Mouse (Mus musculus) heart, adult 2 months (tissue): ENCODE data around the gene Drosha.

Source experiments
- CTCF ChIP-seq: fragments of 200-600 bp; IDR thresholded peaks from 2 replicates; pipeline ENCODE4 v1.8.1; 2022; ENCODE audit warnings: antibody characterized with exemption, mild to moderate bottlenecking, moderate library complexity
- EP300 ChIP-seq: fragments of 200-500 bp; IDR thresholded peaks from 2 replicates; pipeline ENCODE4 v1.6.1; 2011; ENCODE audit warnings: low read depth, low read length, control low read depth; ENCODE audit not compliant: insufficient read depth

GRCm38 (mm10) chr15:12817592-12817991, 7.0 kb upstream of the Drosha start:
- TF ChIP-seq CTCF, result no peak
- TF ChIP-seq EP300, result no peak
